8 mouse cellular contexts compared by ENCODE assay signal in the genomic region with DNA sequence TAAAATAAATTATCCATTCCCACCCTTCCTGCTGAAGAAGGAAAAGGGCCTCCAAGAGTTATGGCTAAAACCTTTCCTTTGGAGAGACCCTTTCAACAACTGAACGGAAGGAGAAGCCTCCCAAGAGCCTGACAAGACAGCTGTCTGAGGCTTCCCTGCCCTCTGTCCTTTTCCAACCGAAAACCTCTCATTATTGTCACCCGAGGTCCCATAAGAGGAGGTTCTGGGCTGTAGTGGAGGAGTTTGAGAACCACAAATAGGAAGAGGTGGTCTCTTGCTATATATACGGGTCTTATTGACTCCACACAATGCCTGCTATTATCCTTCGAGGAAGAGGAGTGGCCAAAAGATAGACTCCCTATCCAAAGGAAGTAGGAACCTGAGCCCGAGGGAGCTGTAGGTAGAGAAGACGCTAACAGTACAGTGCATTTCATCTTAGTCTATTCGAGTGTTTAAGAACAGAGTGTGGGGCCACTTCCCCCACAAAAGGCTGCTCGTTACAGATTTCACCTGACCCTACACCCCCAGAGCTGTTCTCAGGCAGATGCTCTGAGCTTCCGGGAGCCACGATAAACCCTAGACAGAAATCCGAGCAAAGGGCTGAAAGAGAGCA. TPM values are rescaled to one million over a fixed set of nuclear protein-coding genes. Genes with fewer than 3 reads are reported as not detected.
DNase-seq lines count a peak whose midpoint lies in the region; ATAC-seq lines count a peak whose summit lies in the region.

No protein-coding gene starts in this region.

- no peak for ATAC-seq in erythroblast, adult 5-6 weeks (replicated peaks; ENCODE audit: low FRiP score, poor library complexity, severe bottlenecking)
- ATAC-seq in neural tube, embryonic 11.5 days (ENCODE audit: insufficient read depth, low FRiP score, low TSS enrichment), result no peak
- ATAC-seq in limb, embryonic 12.5 days (ENCODE audit: insufficient number of reproducible peaks, insufficient read depth, low FRiP score, low TSS enrichment, low read depth), result no peak
- no peak for ATAC-seq in stomach, embryonic 15.5 days (ENCODE audit: insufficient read depth, low FRiP score, low read depth)

- H3K27ac ChIP-seq in neural tube, embryonic 11.5 days (ENCODE audit: low read depth, low read length), result no peak overlapping the region
- no peak overlapping the region for H3K27ac ChIP-seq in limb, embryonic 12.5 days
- no peak overlapping the region for H3K27ac ChIP-seq in stomach, embryonic 15.5 days

- peak overlapping the region; percentile 38 for H3K4me3 ChIP-seq in erythroblast, embryonic 14.5 days (replicated peaks)
- H3K4me3 ChIP-seq in neural tube, embryonic 11.5 days (ENCODE audit: low read depth, low read length), result peak overlapping the region; percentile 16
- H3K4me3 ChIP-seq in limb, embryonic 12.5 days (replicated peaks), result peak overlapping the region; percentile 34
- peak overlapping the region; percentile 36 for H3K4me3 ChIP-seq in stomach, embryonic 15.5 days (replicated peaks)

- H3K36me3 ChIP-seq in erythroblast, embryonic 14.5 days (ENCODE audit: control insufficient read depth), result no peaks in the 10 kb centered on the region
- H3K36me3 ChIP-seq in neural tube, embryonic 11.5 days (ENCODE audit: control insufficient read depth, insufficient read depth, low read length), result no peaks in the 10 kb centered on the region
- no peaks in the 10 kb centered on the region for H3K36me3 ChIP-seq in limb, embryonic 12.5 days
- H3K36me3 ChIP-seq in stomach, embryonic 15.5 days, result no peaks in the 10 kb centered on the region

- peaks cover 6% of the 10 kb centered on the region; the same call in 1 of the 2 replicates for H3K9me3 ChIP-seq in erythroblast, embryonic 14.5 days (ENCODE audit: control insufficient read depth, low read length)
- no peaks in the 10 kb centered on the region for H3K9me3 ChIP-seq in neural tube, embryonic 11.5 days (ENCODE audit: control insufficient read depth, low read length)
- peaks cover 4% of the 10 kb centered on the region; the same call in 1 of the 2 replicates for H3K9me3 ChIP-seq in limb, embryonic 12.5 days
- no peaks in the 10 kb centered on the region for H3K9me3 ChIP-seq in stomach, embryonic 15.5 days

- intact Hi-C loops in gastrocnemius, postnatal 36 days (cut with DNase I), result no loop called here

- peak overlapping the region; percentile 37; the same call in 1 of the 2 replicates for H3K4me2 ChIP-seq in neural tube, embryonic 11.5 days (ENCODE audit: low read depth)
- H3K4me2 ChIP-seq in limb, embryonic 12.5 days, result peak overlapping the region; percentile 57
- H3K4me2 ChIP-seq in stomach, embryonic 15.5 days, result peak overlapping the region; percentile 69

- no peak for DNase-seq in neural tube, embryonic 11.5 days (ENCODE audit: low spot score)
- DNase-seq in neural tube, embryonic 10.5 days (ENCODE audit: extremely low spot score, low spot score), result no peak
- DNase-seq in gastrocnemius, postnatal 36 days, result no peak
- no peak for DNase-seq in adrenal gland, postnatal 36 days

- peaks cover 19% of the 10 kb centered on the region for H3K4me1 ChIP-seq in erythroblast, embryonic 14.5 days (ENCODE audit: control insufficient read depth)
- peaks cover 16% of the 10 kb centered on the region for H3K4me1 ChIP-seq in neural tube, embryonic 11.5 days (ENCODE audit: control insufficient read depth, insufficient read depth, low read length)
- peaks cover 27% of the 10 kb centered on the region for H3K4me1 ChIP-seq in limb, embryonic 12.5 days (replicated peaks)
- peaks cover 30% of the 10 kb centered on the region for H3K4me1 ChIP-seq in stomach, embryonic 15.5 days

- H3K9ac ChIP-seq in neural tube, embryonic 11.5 days (ENCODE audit: low read length), result no peak overlapping the region
- no peak overlapping the region for H3K9ac ChIP-seq in limb, embryonic 12.5 days (replicated peaks)
- no peak overlapping the region for H3K9ac ChIP-seq in stomach, embryonic 15.5 days

- 3% methylated on average over 12 of the region's 12 CpGs for WGBS in neural tube, embryonic 11.5 days
- 8% methylated on average over 12 of the region's 12 CpGs for WGBS in limb, embryonic 12.5 days
- WGBS in stomach, embryonic 15.5 days, result 10% methylated on average over 12 of the region's 12 CpGs

- H3K27me3 ChIP-seq in erythroblast, embryonic 14.5 days (ENCODE audit: control insufficient read depth), result peaks cover 87% of the 10 kb centered on the region
- H3K27me3 ChIP-seq in neural tube, embryonic 11.5 days (ENCODE audit: control insufficient read depth, insufficient read depth, low read length), result peaks cover 77% of the 10 kb centered on the region
- H3K27me3 ChIP-seq in limb, embryonic 12.5 days, result peaks cover 94% of the 10 kb centered on the region
- H3K27me3 ChIP-seq in stomach, embryonic 15.5 days (replicated peaks), result peaks cover 77% of the 10 kb centered on the region

RNA-seq across cellular contexts. Expression of gene Wnt10b, which starts 6.0 kb away (rescaled TPM):
- not detected in 2 replicates for polyA plus RNA-seq in erythroblast, embryonic 14.5 days (2012)
- 1.0 TPM in 1 of 2 replicates, not detected in the other for total RNA-seq in erythroblast, adult 5-6 weeks (2015; ENCODE audit: low replicate concordance)
- not detected in 2 replicates for total RNA-seq in erythroblast, adult 5-6 weeks (2017; ENCODE audit: low replicate concordance)
- polyA plus RNA-seq in neural tube, embryonic 11.5 days (2014; fragmentation: Nextera tagmentation; extraction: Ambion mirVana), result 0.51 and 0.95 TPM in 2 replicates
- 1.5 and 1.7 TPM in 2 replicates for polyA plus RNA-seq in limb, embryonic 12.5 days (2016; fragmentation: Nextera tagmentation; extraction: Ambion mirVana)
- 0.08 TPM in 1 of 2 replicates, not detected in the other for polyA plus RNA-seq in stomach, embryonic 15.5 days (2015; fragmentation: Nextera tagmentation; extraction: Ambion mirVana)
- under 1 TPM; 0.69 to 0.87 TPM for total RNA-seq in gastrocnemius, postnatal 36 days (2021)
- 1 to 10 TPM; 1.1 to 1.3 TPM for total RNA-seq in adrenal gland, postnatal 36 days (2021)

RNA-seq across cellular contexts. Expression of gene Arf3, which starts 8.9 kb away (rescaled TPM):
- polyA plus RNA-seq in erythroblast, embryonic 14.5 days (2012), result 0.11 and 0.14 TPM in 2 replicates
- 7.1 and 8.4 TPM in 2 replicates for total RNA-seq in erythroblast, adult 5-6 weeks (2015; ENCODE audit: low replicate concordance)
- 4.6 and 8.1 TPM in 2 replicates for total RNA-seq in erythroblast, adult 5-6 weeks (2017; ENCODE audit: low replicate concordance)
- polyA plus RNA-seq in neural tube, embryonic 11.5 days (2014; fragmentation: Nextera tagmentation; extraction: Ambion mirVana), result 42.0 and 44.0 TPM in 2 replicates
- 46.5 and 54.1 TPM in 2 replicates for polyA plus RNA-seq in limb, embryonic 12.5 days (2016; fragmentation: Nextera tagmentation; extraction: Ambion mirVana)
- polyA plus RNA-seq in stomach, embryonic 15.5 days (2015; fragmentation: Nextera tagmentation; extraction: Ambion mirVana), result 41.6 and 45.2 TPM in 2 replicates
- 1 to 10 TPM; 7.4 to 8.2 TPM for total RNA-seq in gastrocnemius, postnatal 36 days (2021)
- 100 to 1,000 TPM; 132 to 140 TPM for total RNA-seq in adrenal gland, postnatal 36 days (2021)

RNA-seq across cellular contexts. Expression of gene Wnt1, which starts 17.7 kb away (rescaled TPM):
- polyA plus RNA-seq in erythroblast, embryonic 14.5 days (2012), result not detected in 2 replicates
- not detected in 2 replicates for total RNA-seq in erythroblast, adult 5-6 weeks (2015; ENCODE audit: low replicate concordance)
- not detected in 2 replicates for total RNA-seq in erythroblast, adult 5-6 weeks (2017; ENCODE audit: low replicate concordance)
- 11.8 and 12.9 TPM in 2 replicates for polyA plus RNA-seq in neural tube, embryonic 11.5 days (2014; fragmentation: Nextera tagmentation; extraction: Ambion mirVana)
- not detected in 2 replicates for polyA plus RNA-seq in limb, embryonic 12.5 days (2016; fragmentation: Nextera tagmentation; extraction: Ambion mirVana)
- not detected in 2 replicates for polyA plus RNA-seq in stomach, embryonic 15.5 days (2015; fragmentation: Nextera tagmentation; extraction: Ambion mirVana)
- total RNA-seq in gastrocnemius, postnatal 36 days (2021), result not detected
- not detected for total RNA-seq in adrenal gland, postnatal 36 days (2021)

RNA-seq across cellular contexts. Expression of gene Ddn, which starts 37.4 kb away (rescaled TPM):
- polyA plus RNA-seq in erythroblast, embryonic 14.5 days (2012), result 0.01 and 0.02 TPM in 2 replicates
- total RNA-seq in erythroblast, adult 5-6 weeks (2015; ENCODE audit: low replicate concordance), result not detected in 2 replicates
- not detected in 2 replicates for total RNA-seq in erythroblast, adult 5-6 weeks (2017; ENCODE audit: low replicate concordance)
- polyA plus RNA-seq in neural tube, embryonic 11.5 days (2014; fragmentation: Nextera tagmentation; extraction: Ambion mirVana), result 0.48 and 0.78 TPM in 2 replicates
- 0.23 TPM in 1 of 2 replicates, not detected in the other for polyA plus RNA-seq in limb, embryonic 12.5 days (2016; fragmentation: Nextera tagmentation; extraction: Ambion mirVana)
- polyA plus RNA-seq in stomach, embryonic 15.5 days (2015; fragmentation: Nextera tagmentation; extraction: Ambion mirVana), result not detected in 2 replicates
- under 1 TPM; 0.28 to 0.96 TPM for total RNA-seq in gastrocnemius, postnatal 36 days (2021)
- under 1 TPM; 0.10 to 0.30 TPM for total RNA-seq in adrenal gland, postnatal 36 days (2021)

RNA-seq across cellular contexts. Expression of gene Fkbp11, which starts 43.9 kb away (rescaled TPM):
- 0.06 and 0.19 TPM in 2 replicates for polyA plus RNA-seq in erythroblast, embryonic 14.5 days (2012)
- 1.2 TPM in 1 of 2 replicates, not detected in the other for total RNA-seq in erythroblast, adult 5-6 weeks (2015; ENCODE audit: low replicate concordance)
- total RNA-seq in erythroblast, adult 5-6 weeks (2017; ENCODE audit: low replicate concordance), result 0.84 and 1.0 TPM in 2 replicates
- polyA plus RNA-seq in neural tube, embryonic 11.5 days (2014; fragmentation: Nextera tagmentation; extraction: Ambion mirVana), result 12.1 and 12.6 TPM in 2 replicates
- polyA plus RNA-seq in limb, embryonic 12.5 days (2016; fragmentation: Nextera tagmentation; extraction: Ambion mirVana), result 25.4 and 28.0 TPM in 2 replicates
- polyA plus RNA-seq in stomach, embryonic 15.5 days (2015; fragmentation: Nextera tagmentation; extraction: Ambion mirVana), result 112 and 123 TPM in 2 replicates
- 1 to 10 TPM; 1.4 to 1.7 TPM for total RNA-seq in gastrocnemius, postnatal 36 days (2021)
- 1 to 10 TPM; 7.5 to 9.1 TPM for total RNA-seq in adrenal gland, postnatal 36 days (2021)

Comparison
In these comparisons a context has a peak if more than half of its experiments do, and no peak if none do; other contexts are left out.
1. RNA of gene Arf3, which starts 8.9 kb away (polyA plus RNA-seq): 46.5 to 54.1 TPM in limb, embryonic 12.5 days, 42.0 to 44.0 TPM in neural tube, embryonic 11.5 days and 41.6 to 45.2 TPM in stomach, embryonic 15.5 days; 0.11 to 0.14 TPM in erythroblast, embryonic 14.5 days; every median in the first group is over 10 times any median in the second.
2. RNA of gene Wnt1, which starts 17.7 kb away (polyA plus RNA-seq): 11.8 to 12.9 TPM in neural tube, embryonic 11.5 days; not detected in stomach, embryonic 15.5 days, not detected in erythroblast, embryonic 14.5 days and not detected in limb, embryonic 12.5 days; every median in the first group is over 10 times any median in the second.
3. Peak in every context shown above with its lines, with median percentiles within 50 percentile points of each other: H3K4me3 ChIP-seq and H3K4me2 ChIP-seq.